Mouse (Mus musculus): ENCODE data around the gene Numbl. TPM values are rescaled to one million over a fixed set of nuclear protein-coding genes. Genes with fewer than 3 reads are reported as not detected.
"Not testable (repeated sequence)": the region's sequence is repeated elsewhere in the genome, so short reads cannot be mapped to it uniquely, and the experiment has no call there.

Gene Numbl
- total RNA-seq, 2 experiments from 2014 or later: 3.8 to 4.2 TPM

DNA sequence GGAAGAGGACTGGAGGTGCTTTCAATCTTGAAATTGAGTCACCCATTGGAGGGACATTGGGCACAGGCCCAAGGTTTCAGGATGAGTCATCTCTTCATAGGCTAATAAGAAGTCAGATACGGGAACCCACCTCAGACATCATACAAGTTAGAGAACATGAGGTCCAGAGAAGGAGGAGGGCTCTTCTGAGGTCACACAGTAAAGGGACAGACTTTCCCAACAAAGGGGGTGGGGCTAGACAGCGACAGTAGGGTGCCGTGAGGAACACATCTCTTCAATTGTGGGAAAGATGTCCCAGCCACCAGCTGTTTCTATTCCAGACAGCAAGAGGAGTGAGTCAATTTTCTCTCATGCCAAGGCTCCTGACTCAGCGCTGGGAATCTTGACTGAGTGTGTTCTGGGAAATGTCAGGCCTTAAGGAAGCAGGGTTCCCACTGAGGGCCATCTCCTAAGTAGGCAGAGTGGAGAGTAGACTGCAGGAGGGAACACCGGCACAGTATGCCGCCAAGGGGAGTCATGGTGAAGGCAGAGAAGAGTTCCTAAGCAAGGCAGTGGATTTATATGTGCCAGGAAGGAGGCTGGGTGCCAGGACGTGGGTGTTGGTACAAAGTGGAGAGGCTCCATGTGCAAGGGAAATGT is 26.4 kb upstream of the Numbl start:
- Histone ChIP-seq H3K4me3 (no peak overlapping the region), H3K27ac (peak overlapping the region; percentile 86)
- DNase-seq: peak; percentile 58
- intact Hi-C loops (cut with DNase I): loop anchor here (2.0 kb wide), 1 partner anchor 73 kb away; no protein-coding TSS in a partner anchor
- TF ChIP-seq CTCF (IDR thresholded peaks at IDR 0.05): no peak

DNA sequence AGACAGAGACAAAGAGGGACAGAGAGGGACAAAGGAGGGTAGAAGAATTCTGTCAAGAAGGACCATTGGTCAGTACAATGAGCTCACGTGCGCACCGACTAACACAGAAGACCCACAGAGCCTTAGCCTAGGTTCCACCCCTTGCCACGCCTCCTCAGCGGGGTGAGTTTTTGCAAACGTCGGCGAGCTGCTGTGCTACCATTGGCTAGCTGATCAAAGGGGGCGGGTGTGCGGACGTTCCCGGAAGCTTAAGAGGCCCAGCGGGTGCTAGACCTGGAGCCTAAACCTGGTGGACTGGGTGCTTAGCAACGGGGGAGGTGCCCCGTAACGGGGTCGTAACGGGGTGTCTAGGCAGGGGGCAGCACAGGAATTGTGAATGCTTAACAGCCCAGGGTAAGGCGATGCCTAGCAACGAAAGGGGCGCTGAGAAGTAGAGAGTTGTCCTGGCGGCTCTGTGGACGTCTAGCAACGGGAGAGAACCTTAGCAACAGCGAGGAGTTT is 25.4 kb upstream of the Numbl start, which contains the start of gene Coq8b:
Coq8b (plus strand) TSS at position 243 of the 501 bp plus-strand sequence.
- peak within 1 kb of the TSS; percentile 76 for H3K4me3 ChIP-seq
- intact Hi-C loops (cut with DNase I): loop anchor here (2.0 kb wide), 1 partner anchor 74 kb away; no protein-coding TSS in a partner anchor
- peak; percentile 95 for DNase-seq
- H3K27ac ChIP-seq: peak within 1 kb of the TSS; percentile 86
- TF ChIP-seq CTCF (IDR thresholded peaks at IDR 0.05): no peak

GRCm38 (mm10) chr7:27233300-27233699 is 24.9 kb upstream of the Numbl start:
- Histone ChIP-seq H3K4me3 (peak overlapping the region; percentile 76), H3K27ac (peak overlapping the region; percentile 86)
- no peak for DNase-seq
- no peak for TF ChIP-seq CTCF (IDR thresholded peaks at IDR 0.05)
- intact Hi-C loops (cut with DNase I): loop anchor here (2.0 kb wide), 1 partner anchor 74 kb away; no protein-coding TSS in a partner anchor

DNA sequence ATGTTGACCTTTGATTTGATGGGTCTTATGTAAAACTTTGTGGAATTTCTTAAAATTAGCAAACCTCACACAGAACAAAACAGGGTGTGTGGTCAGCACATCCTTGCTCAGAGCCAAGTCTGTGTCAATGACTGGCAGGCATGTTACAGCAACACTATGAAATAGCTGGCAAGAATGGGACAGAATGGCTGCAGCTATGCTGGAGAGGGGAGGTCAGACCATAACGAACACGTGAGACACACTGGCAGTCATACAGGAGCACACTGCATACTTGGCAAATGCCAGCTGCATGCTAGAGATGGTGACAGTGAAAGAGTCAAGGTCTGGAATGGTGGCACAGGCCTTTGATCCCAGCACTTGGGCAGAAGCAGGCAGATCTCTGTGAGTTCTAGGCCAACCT is 22.5 kb upstream of the Numbl start:
- no peak for DNase-seq
- TF ChIP-seq CTCF (IDR thresholded peaks at IDR 0.05): no peak
- intact Hi-C loops (cut with DNase I): no loop called here
- no peak overlapping the region for H3K4me3 ChIP-seq
- no peak overlapping the region for H3K27ac ChIP-seq

DNA sequence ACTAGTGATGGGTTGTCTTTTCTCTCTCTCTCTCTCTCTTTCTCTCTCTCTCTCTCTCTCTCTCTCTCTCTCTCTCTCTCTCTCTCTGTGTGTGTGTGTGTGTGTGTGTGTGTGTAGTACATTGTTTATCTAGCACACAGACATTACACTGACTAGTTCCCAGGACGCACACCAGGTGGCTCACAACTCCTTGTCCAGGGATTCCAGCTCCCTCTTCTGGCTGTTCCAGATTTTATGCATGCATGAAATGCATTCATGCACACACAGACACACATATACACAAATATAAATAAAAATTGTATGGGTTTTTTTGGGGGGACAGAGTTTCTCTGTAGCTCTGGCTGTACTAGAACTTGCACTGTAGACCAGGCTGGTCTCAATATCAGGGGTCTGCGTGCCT is 20.7 kb upstream of the Numbl start:
- intact Hi-C loops (cut with DNase I): no loop called here
- TF ChIP-seq CTCF (IDR thresholded peaks at IDR 0.05): no peak

GRCm38 (mm10) chr7:27238568-27238967 is 19.7 kb upstream of the Numbl start:
- intact Hi-C loops (cut with DNase I): no loop called here
- DNase-seq: no peak
- Histone ChIP-seq H3K4me3 (no peak overlapping the region), H3K27ac (no peak overlapping the region)
- no peak for TF ChIP-seq CTCF (IDR thresholded peaks at IDR 0.05)

More for the DNA sequence above, 20.7 kb upstream of the Numbl start:
- no peak overlapping the region for H3K27ac ChIP-seq
- no peak for DNase-seq
- no peak overlapping the region for H3K4me3 ChIP-seq

DNA sequence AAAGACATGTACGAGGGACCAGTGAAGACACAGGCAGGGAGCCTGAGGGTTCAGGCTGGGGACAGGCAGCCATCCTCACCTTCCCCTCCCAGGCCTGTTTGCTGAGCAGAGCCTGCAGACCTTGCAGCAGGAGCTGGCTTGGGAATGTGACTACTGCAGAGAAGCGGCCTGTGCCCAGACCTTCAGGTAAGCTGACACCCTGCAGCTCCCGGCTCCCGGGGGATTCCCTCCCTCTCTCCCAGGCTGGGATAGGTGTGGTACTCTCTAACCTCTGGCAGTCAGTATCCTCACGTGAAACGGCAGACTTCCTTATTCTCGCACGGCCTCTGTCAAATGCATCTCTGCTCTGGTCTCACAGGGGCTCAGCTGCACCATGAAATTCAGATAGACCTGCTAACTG is 15.0 kb upstream of the Numbl start:
- H3K27ac ChIP-seq: peak overlapping the region; percentile 67
- DNase-seq: peak; percentile 78
- intact Hi-C loops (cut with DNase I): no loop called here
- no peak overlapping the region for H3K4me3 ChIP-seq
- no peak for TF ChIP-seq CTCF (IDR thresholded peaks at IDR 0.05)

- DNase-seq; H3K4me3 ChIP-seq; intact Hi-C loops (cut with DNase I); H3K27ac ChIP-seq: not testable (repeated sequence)
- TF ChIP-seq CTCF (IDR thresholded peaks at IDR 0.05): peak; percentile 60
Observed at GRCm38 (mm10) chr7:27244088-27244487, 14.1 kb upstream of the Numbl start.

GRCm38 (mm10) chr7:27249146-27249545 is 9.1 kb upstream of the Numbl start:
- DNase-seq: no peak
- H3K4me3 ChIP-seq: no peak overlapping the region
- peak; percentile 58 for TF ChIP-seq CTCF (IDR thresholded peaks at IDR 0.05)
- no peak overlapping the region for H3K27ac ChIP-seq
- intact Hi-C loops (cut with DNase I): no loop called here

- DNase-seq: no peak
- Histone ChIP-seq H3K27ac (no peak overlapping the region), H3K4me3 (no peak overlapping the region)
- intact Hi-C loops (cut with DNase I): no loop called here
- no peak for TF ChIP-seq CTCF (IDR thresholded peaks at IDR 0.05)
Observed at GRCm38 (mm10) chr7:27249928-27250327, 8.3 kb upstream of the Numbl start.

DNA sequence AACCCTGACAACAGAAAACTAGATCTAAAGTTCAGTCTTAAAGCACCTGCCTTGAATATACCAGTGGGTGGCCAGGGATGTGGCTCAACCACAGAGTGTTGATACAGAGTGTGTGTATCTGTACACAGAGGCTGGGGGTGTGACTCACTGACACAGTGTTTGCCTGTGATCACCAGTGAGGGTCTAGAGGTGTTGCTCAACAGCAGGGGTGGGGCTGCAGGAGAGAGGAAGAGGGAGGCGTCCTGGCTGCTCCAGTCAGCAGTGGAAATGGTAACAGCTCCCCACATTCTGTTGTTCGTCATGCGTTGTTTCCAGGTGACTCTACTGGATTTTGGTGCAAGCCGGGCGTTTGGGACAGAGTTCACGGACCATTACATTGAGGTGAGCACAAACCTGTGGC is 6.3 kb upstream of the Numbl start:
- H3K4me3 ChIP-seq: no peak overlapping the region
- no peak for TF ChIP-seq CTCF (IDR thresholded peaks at IDR 0.05)
- DNase-seq: no peak
- H3K27ac ChIP-seq: no peak overlapping the region
- intact Hi-C loops (cut with DNase I): no loop called here

DNA sequence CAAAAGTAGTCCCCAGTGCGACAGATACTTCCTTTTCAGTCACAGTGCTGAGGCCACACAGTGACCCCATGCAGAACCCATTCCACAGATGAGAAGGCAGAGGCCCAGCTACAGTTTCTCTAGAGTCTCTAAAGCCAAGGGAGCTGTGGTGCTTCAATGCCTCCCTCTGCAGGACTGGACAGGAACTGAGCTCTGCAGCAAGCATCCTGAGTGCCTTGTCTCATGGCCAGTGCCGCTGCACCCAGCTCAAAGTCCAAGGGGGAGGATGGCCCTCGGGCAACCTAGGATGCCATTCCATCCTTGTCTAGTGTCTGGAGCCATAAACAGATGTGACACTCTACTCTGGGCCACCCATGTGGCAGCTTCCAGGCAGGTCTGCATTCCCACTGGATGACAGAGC is 2.5 kb upstream of the Numbl start:
- H3K4me3 ChIP-seq: no peak overlapping the region
- peak; percentile 61 for TF ChIP-seq CTCF (IDR thresholded peaks at IDR 0.05)
- H3K27ac ChIP-seq: no peak overlapping the region
- intact Hi-C loops (cut with DNase I): loop anchor here (5.0 kb wide), 1 partner anchor 93 kb away; no protein-coding TSS in a partner anchor
- no peak for DNase-seq

DNA sequence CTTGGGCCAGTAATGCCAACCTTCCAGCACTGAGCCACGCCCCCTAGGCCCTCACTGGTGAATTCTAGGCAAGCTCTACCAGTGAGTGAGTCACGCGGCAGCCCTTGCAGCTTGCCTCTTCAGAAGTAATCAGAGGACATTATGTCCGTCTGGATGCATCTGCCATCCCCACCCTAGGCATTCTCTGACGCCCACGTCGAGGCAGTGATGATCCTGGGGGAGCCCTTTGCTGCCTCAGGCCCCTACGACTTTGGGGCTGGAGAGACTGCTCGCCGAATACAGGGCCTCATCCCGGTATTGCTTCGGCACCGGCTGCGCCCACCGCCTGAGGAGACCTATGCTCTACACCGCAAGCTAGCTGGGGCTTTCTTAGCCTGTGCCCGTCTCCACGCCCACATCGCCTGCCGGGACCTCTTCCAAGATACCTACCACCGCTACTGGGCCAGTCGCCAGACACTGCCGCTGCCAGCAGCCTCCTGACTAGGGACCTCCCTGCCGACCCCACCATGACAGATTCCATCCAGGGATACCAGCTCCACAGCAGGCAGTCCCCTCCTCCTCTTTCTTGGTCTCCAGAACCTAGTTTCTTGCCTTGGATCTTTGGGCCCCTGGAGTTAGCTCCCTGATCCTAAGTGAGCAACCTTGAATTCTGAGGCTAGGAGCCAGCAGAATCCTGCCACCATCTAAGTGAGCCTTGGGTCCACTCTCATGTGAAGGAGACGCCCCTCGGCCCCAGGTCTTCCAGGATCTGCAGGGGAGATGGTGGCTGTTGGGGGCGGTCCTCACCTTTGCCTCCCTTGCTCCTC is 984 bp upstream of the Numbl start:
- intact Hi-C loops (cut with DNase I): loop anchor here (1.0 to 5.0 kb wide), 2 partner anchors 27 to 95 kb away; no protein-coding TSS in a partner anchor
- TF ChIP-seq CTCF (IDR thresholded peaks at IDR 0.05): no peak
- Histone ChIP-seq H3K27ac (peak overlapping the region; percentile 87), H3K4me3 (peak overlapping the region; percentile 88)
- peak; percentile 57 for DNase-seq
